Mouse (Mus musculus): ENCODE data around the gene Erfe.

The Erfe gene

DNA sequence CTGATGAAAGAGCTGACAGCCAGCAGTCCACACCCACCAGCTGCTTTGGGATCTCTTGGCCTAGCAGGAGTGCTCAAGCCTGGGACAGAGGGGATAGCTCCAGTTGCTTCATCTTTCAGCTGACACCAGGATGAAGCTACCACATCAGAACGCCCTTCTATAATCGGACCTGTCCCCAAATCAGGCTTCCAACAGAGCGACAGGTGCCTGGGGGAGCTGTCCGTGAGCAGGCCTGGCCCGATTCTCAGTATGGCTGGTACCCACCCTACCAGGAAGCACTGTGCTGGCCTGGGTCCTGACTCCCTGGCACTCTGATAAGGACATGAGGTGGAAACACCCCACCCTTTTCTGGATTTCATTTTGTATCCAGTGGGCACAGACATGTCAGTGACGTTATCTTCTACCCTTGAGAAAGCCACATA, 7.2 kb downstream of the Erfe start:
- no peak for DNase-seq (ENCODE audit: low spot score in 2 of 2)

- DNase-seq (ENCODE audit: low spot score in 2 of 2), result peak; percentile 49 to 62
Measured at GRCm38 (mm10) chr1:91380453-91381090, 14.3 kb downstream of the Erfe start.

DNA sequence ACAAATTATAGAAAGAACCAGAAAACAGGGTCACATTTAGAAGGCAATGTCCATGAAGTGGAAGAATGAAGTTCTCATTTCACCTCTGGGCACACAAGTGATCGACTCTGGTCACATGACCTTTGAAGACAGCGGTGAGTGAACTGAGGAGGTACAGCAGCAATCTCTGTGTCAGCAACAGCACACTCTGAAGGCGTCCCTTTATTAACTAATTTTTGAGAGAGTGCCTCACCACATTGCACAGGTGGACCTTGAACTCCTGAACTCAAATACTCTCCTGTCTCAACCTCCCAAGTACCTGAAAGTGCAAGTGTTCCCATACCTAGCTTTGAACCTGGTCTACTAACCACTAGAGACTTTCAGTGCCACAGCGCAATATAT, 14.9 kb downstream of the Erfe start:
- no peak for DNase-seq (ENCODE audit: low spot score in 2 of 2)

GRCm38 (mm10) chr1:91390369-91390768, 24.1 kb downstream of the Erfe start:
- no peak for DNase-seq (ENCODE audit: low spot score in 2 of 2)

GRCm38 (mm10) chr1:91397927-91398259, 31.7 kb downstream of the Erfe start:
- DNase-seq (ENCODE audit: low spot score in 2 of 2), result peak in 1 of 2 experiments; percentile 13

DNA sequence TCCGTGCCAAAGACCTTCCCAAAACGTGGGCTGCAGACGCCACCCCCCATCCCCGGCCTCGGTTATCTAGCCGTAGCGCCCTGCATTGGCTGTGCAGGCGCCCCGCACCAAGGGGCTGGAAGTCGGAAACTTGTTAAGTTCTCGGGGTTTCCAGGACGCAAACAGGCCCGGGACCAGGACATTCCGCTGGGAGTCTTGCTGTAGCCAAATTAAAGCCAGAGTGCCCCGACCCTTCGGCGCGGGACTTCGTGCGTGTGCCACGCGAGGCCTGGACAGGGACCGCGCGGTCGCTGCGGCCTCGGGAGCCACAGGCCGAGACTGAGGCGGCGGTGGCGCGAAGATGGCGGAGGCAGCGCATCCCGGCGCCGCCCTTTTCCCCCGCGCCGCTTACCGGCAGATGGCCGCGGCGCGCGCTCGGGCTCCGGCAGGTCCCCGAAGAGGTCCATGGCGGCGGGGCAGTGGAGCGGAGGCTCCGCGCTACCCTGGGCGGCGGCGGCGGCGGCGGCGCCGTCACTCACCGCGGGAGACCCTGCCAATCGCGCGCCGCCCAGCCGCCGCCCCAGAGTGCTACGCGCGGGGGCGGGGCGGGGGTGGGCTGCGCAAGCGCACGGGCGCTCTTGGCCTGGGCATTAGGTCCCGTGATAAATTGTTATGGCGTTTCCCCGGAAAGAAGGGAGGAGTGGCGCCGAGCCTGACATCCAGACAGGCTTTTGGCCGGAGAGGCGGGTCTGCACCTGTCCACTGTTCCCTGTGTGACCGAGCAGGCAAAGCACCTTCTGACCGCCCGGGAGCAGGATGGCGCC, 32.2 kb downstream of the Erfe start, which contains the start of gene Ilkap:
Gene Ilkap (minus strand): TSS at position 556 of the 803 bp plus-strand sequence.
- DNase-seq (ENCODE audit: low spot score in 2 of 2), result peak; percentile 68 to 81

DNA sequence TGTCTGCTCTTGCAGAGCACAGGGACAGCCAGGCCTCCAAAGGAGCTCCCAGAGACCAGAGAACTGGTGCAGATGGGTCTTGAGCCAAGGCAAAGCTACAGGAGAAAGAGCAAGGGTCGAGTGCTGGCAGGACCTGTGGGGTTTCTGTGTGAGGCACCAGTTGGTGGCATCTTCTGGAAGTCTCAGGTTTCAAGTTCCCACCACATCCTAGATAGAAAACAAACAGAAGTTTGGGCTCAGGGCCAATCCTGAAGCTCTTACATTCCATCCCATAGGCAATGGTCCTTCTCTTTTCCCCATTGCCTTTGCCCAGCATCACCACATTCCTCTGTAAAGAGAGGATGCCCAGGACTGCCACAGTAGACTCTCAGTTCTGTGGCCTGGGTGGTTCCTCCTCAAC, 38.7 kb downstream of the Erfe start:
- no peak for DNase-seq (ENCODE audit: low spot score in 2 of 2)

DNA sequence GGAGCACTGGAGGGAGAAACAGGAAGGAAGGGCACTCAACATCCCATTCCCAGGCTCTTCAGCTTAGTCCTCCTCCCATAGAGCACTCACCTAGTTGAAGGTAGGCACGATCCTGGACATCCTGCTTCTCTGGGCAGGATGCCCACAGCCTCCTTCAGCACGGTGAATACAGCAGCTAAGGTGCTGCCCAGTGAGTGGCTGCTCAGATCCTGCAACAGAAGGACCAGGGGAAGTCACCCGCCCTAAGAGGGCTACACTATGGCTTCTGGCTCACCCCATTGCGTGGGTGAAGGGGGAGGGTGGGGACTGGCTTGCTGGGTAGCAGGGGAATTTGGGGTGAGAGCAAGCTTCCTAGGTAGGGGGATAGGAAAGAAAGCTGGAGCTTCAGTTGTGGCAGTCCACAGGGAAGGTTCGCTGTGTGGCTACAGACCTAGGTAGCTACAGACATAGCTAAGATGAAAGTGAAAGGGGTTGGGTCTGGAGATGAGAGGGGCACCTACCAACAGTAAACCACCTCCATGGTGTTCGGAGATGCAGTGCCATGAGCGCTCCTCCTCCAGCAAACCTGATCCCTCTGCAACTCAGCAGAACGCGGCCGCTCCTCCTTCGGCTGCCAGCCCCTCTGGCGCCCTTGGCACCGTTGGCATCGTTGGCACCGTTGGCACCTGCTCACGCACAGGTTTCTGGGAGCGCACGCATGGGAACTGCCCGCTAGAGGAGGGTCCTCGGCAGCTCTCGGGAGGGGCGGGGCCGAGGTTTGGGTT, 39.4 kb downstream of the Erfe start:
- no peak for DNase-seq (ENCODE audit: low spot score in 2 of 2)

GRCm38 (mm10) chr1:91407819-91408218, 41.6 kb downstream of the Erfe start:
- no peak for DNase-seq (ENCODE audit: low spot score in 2 of 2)

- DNase-seq (ENCODE audit: low spot score in 2 of 2), result no peak
Measured at GRCm38 (mm10) chr1:91411631-91412285, 45.5 kb downstream of the Erfe start.

- DNase-seq (ENCODE audit: low spot score in 2 of 2), result peak in 1 of 2 experiments; percentile 23
Measured at GRCm38 (mm10) chr1:91412286-91413029, 46.2 kb downstream of the Erfe start.

DNA sequence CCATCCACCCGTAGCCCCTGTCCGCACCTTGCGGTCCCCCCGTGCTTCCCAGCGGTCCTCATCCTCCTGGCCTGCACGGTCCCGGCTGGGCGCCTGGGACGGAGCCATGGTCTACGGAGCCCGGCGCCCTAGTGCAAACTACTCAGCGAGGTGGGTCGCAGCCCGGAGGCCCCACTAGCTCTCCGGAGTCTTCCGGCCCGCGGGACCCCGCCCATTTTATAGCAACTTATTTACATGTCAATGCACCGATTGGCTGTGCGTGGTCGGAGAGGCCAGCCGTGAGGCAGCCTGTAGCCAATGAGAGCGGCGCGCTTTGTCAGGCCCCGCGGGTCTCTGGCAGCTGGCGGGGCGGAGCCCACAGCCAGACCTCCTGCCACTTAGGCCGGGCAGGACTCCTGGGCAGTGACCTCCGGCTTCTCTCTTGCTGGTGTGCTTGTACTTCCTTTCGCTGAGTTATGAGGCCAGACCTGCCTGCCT, 46.8 kb downstream of the Erfe start:
- DNase-seq (ENCODE audit: low spot score in 2 of 2), result peak; percentile 84 to 94

- DNase-seq (ENCODE audit: low spot score in 2 of 2), result peak in 1 of 2 experiments; percentile 13
Measured at GRCm38 (mm10) chr1:91413536-91413897, 47.3 kb downstream of the Erfe start.

DNA sequence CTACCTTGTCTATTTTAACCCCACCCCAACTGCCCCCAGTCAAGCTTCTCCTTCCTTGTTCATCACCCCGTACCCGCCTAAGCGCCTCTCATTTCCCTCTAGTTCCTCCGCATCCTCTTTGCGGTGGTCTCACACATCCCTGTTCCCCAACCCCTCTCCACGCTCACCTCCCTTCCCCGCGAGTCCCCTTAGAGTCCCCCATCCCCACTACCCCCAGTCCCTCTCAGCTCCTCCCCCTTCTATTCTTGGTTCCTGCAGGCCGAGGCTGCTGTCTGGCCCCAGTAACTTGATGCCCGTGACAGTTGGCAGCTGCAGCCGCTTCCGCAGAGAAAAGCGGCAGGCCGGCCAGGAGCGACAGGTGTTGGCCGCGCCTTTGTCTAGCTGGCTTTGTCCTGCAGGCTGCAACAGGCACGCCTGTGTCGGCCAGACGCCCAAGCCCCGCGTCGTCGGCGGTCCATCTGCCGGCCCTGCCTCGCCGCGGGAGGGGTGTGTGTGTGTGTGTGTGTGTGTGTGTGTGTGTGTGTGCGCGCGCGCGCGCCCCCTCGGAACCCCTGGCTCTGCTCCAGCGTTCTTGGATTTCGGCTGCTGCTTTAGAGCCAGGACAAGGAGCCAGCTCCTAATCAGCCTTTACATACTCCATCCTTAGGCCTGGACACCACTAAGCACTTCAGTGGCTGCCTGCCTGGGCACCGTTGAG, 47.8 kb downstream of the Erfe start, which contains the start of gene Hes6:
Gene Hes6 (minus strand): TSS at position 141 of the 697 bp plus-strand sequence.
- peak; percentile 51 to 64 for DNase-seq (ENCODE audit: low spot score in 2 of 2)

GRCm38 (mm10) chr1:91414903-91415302, 48.7 kb downstream of the Erfe start:
- DNase-seq (ENCODE audit: low spot score in 2 of 2), result no peak

GRCm38 (mm10) chr1:91415311-91415710, 49.1 kb downstream of the Erfe start:
- no peak for DNase-seq (ENCODE audit: low spot score in 2 of 2)

- DNase-seq (ENCODE audit: low spot score in 2 of 2), result no peak
Measured at GRCm38 (mm10) chr1:91417991-91418390, 51.8 kb downstream of the Erfe start.

DNA sequence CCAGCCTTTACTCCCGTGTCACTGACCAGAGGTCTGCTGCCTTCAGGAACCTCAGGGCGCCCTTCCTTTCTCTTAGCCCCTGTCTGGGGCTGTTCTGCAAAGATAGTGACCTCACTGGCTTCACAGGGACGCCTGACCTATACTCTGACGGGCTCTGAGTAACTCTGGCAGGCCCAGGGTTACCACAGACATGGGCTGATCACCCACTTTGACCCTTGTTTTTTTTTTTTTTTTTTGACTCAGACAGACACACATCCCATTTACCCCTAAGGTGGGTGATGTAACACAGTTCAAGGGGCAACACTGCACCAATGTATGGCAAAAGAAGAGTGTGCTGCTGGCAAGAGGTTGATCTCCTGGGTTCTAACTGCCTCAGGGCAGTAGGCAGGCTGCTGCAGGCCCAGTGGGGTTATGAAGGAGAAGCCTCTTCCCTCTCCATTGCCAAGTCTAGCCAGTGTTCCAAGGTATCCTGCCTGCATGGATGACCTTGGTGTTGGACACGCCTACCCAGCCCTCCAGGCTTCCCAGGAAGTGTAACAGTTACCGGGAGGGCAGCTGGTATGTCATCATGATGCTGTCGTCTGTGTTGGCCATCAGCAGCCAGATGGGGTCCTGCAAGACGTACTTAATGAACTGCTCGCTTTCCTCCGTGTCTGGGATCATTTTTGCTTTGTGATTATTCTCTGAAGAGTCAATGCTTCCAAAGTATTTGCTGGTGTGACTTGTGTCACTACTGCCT, 53.8 kb downstream of the Erfe start:
- no peak for DNase-seq (ENCODE audit: low spot score in 2 of 2)

DNA sequence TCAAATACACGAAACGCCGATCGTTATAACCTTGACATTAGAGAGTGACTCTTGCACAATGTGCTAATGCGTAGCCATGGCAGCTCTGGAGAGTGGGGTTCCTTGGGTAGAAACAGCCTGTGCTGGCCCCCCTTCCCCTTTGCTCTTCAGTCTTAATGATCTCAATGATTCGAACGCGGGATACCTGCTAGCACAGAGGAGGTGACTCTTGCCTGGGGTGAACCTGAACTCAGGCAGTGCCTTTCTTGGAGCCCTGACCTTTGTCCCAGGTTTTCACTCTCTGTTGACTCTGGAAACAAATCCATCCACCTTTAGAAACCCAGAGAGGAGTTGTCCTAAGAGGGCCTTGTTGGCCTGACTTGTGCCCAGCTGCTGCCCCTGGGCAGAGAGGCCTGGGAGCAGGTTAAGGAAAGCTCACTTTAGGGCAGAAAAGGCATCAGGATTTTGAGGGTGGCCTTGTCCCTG, 54.4 kb downstream of the Erfe start:
- no peak for DNase-seq (ENCODE audit: low spot score in 2 of 2)
